Mouse (Mus musculus) cortical plate, adult 2 months (tissue): ENCODE results near the gene Zup1. TPM values are rescaled to one million over a fixed set of nuclear protein-coding genes. Genes with fewer than 3 reads are reported as not detected.
A peak's percentile ranks its signal among the peaks of the same experiment; 100 is the strongest.
"Not testable (repeated sequence)": the region's sequence is repeated elsewhere in the genome, so short reads cannot be mapped to it uniquely, and the experiment has no call there.

Source experiments
- H3K27ac ChIP-seq: fragments of 200-500 bp; 2 replicates; pipeline ENCODE4 v1.5.1; 2012; ENCODE audit warnings: low read length, control low read depth, inconsistent platforms; ENCODE audit not compliant: insufficient read depth
- H3K4me1 ChIP-seq: fragments of 200-500 bp; 2 replicates; pipeline ENCODE4 v1.6.1; 2011; ENCODE audit warnings: low read length; ENCODE audit not compliant: control insufficient read depth, insufficient read depth
- H3K4me3 ChIP-seq: fragments of 200-500 bp; 2 replicates; pipeline ENCODE4 v1.5.1; 2011; ENCODE audit warnings: mild to moderate bottlenecking, low read length, control low read depth; ENCODE audit not compliant: insufficient read depth
- CTCF ChIP-seq: fragments of 200-500 bp; IDR thresholded peaks from 2 replicates; pipeline ENCODE4 v1.5.1; 2011; ENCODE audit warnings: mild to moderate bottlenecking, control low read depth, low read length; ENCODE audit not compliant: insufficient read depth; ENCODE audit errors: extremely low read depth
- POLR2A ChIP-seq: fragments of 200-500 bp; IDR thresholded peaks from 2 replicates; pipeline ENCODE4 v1.6.1; 2011; ENCODE audit warnings: mild to moderate bottlenecking, low read length, control low read depth; ENCODE audit not compliant: insufficient read depth; ENCODE audit errors: extremely low read depth
- polyA plus RNA-seq: library from polyadenylated mRNA; depleted of rRNA; stranded (reverse); fragments of >200 nt; gene quantifications from 2 replicates; pipeline ENCODE4 v1.2.3, GENCODE M21; 2012; rRNA removed

Gene Zup1
- polyA plus RNA-seq: 7.6 and 8.0 TPM in 2 replicates

DNA sequence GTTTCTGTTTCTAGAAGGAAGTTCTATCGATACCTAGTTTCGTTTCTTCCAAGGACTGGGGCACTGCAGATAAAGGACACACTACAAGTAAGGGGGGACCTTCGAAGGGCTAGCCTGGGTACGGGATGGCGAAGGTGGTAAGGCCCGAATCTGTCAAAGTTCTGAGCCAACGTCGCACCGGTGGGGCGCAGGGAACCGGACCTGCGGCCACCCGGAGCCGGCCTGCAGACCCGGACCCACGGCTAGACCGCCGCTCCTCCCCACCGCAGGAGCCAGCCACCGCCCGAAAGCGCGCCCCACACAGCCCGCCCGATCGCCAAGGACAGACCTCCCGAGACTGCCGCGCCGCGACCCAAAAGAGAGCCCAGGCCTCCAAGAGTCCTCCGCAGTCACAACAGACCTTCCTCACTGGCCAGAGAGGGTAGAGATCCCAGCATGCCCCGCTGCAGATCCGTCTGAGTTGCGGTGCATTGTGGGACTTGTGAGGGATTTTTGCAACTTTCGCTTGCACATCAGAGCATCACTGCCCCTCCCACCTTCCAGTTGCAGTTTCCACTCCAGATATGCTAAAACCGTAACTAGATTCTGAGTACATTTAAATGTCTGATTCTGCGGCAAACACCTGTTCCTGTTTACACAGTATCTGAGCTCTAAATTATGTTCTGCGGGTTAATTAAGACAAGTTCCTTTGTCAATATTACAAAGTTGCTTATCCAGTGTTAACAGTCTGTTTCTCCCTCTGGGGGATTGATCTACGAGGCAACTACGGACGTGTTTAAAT lies at the start of gene Zup1:
Gene Zup1 (minus strand): TSS at position 467 of the 781 bp plus-strand sequence.
- peak within 1 kb of the TSS; percentile 89 for H3K4me3 ChIP-seq
- TF ChIP-seq POLR2A (peak; percentile 87), CTCF (no peak)
- 0 out of 2 replicates have a peak within 1 kb of the TSS, but pooled peaks have one; percentile 52 for H3K27ac ChIP-seq
- peaks cover 1% of the 10 kb centered on the region; the same call in 1 of the 2 replicates for H3K4me1 ChIP-seq

- TF ChIP-seq POLR2A (no peak), CTCF (no peak)
- Histone ChIP-seq H3K4me1 (no peaks in the 10 kb centered on the region), H3K4me3 (no peak overlapping the region), H3K27ac (no peak overlapping the region)
These were observed 47.3 kb upstream of the Zup1 start for GRCm38 (mm10) chr10:33998397-33998796.

- not testable (repeated sequence) for H3K27ac ChIP-seq, H3K4me3 ChIP-seq, H3K4me1 ChIP-seq
These were observed 45.6 kb upstream of the Zup1 start for GRCm38 (mm10) chr10:33996686-33997085.

DNA sequence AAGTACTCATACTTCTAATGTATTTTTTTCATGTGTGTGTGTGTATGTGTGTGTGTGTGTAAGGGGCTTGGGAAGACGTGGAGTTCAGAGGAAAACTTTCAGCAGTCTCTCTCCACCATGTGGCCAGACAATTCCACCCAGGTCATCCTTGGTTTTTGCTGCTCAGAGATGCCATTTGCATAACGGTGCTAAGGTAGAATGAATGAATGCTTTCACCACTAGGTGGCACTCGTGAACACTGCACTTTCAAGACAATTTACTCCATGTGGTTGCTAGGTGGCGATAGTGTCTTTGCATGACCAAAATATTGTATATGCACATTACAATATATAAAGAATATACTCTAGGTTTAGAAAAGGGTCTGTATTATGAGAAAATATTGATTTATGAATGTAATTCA lies 35.7 kb upstream of the Zup1 start:
- H3K4me3 ChIP-seq: no peak overlapping the region
- H3K27ac ChIP-seq: no peak overlapping the region
- H3K4me1 ChIP-seq: no peaks in the 10 kb centered on the region
- TF ChIP-seq POLR2A (no peak), CTCF (peak; percentile 94)

GRCm38 (mm10) chr10:33974781-33975494 lies 23.9 kb upstream of the Zup1 start:
- H3K4me1 ChIP-seq: no peaks in the 10 kb centered on the region
- H3K4me3 ChIP-seq: no peak overlapping the region
- no peak for TF ChIP-seq CTCF
- TF ChIP-seq POLR2A: no peak
- no peak overlapping the region for H3K27ac ChIP-seq

DNA sequence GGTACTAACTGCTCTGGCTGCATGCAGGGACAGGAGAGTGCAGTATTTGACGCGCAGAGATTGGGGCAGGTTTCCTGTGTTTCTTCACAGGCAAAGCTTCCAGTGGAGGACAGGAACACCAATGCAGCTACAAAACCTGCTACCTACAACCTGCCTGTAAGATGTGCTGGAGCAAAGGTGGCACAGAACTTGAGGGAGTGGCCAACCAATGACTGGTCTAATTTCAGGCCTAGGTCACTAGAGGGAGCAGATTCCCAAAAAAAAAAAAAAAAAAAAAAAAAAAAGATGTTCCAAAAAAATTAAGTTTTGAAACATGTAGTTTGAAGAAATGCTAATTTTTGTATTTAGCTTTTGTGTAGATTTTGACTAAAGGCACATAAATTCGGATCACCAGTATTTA lies 1.4 kb upstream of the Zup1 start:
- Histone ChIP-seq H3K4me3 (no peak overlapping the region), H3K4me1 (peaks cover 1% of the 10 kb centered on the region; the same call in 1 of the 2 replicates), H3K27ac (no peak overlapping the region)
- TF ChIP-seq CTCF: no peak
- TF ChIP-seq POLR2A: no peak

DNA sequence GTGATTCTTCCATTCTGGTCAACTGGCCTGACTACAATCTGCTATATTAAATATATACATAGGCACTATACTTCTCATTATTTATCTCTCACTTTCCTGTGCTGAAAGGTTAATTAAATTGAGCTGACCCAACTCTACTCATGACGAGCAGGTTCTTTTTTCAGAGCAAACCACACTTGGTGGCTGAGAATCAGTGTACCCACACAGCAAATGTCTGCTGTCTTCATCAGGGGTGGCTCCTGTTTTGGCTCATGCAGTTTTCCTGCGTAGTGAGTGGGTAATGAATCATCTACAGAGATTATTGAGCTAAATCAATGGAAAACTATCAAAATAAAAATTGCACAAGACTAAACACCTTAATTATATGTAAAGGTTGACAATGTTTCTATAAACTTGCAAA lies 4.7 kb downstream of the Zup1 start:
- Histone ChIP-seq H3K4me1 (peaks cover 4% of the 10 kb centered on the region; the same call in 1 of the 2 replicates), H3K4me3 (no peak overlapping the region), H3K27ac (no peak overlapping the region)
- TF ChIP-seq CTCF (no peak), POLR2A (no peak)

DNA sequence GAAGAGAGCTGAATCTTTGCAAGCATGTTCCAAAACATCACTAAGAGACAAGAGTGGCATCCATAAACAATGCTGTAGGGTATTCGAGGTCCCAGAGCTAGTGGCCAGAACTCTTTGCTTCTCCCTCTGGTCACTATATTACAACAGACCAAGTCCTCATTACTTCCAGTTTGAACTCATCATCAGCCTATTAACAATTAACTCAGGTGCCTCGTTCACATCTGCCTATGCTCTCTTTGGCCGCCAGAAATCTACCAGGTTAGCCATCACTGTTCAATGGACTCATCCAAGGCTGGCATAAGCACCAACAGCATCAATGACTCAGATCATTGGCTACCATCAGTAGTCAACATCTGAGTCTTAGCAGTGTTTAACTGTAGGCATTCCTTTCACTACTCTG lies 5.7 kb downstream of the Zup1 start:
- Histone ChIP-seq H3K27ac (no peak overlapping the region), H3K4me1 (peaks cover 4% of the 10 kb centered on the region; the same call in 1 of the 2 replicates), H3K4me3 (no peak overlapping the region)
- TF ChIP-seq CTCF (no peak), POLR2A (no peak)

- H3K27ac ChIP-seq: no peak overlapping the region
- TF ChIP-seq CTCF: no peak
- TF ChIP-seq POLR2A: no peak
- no peak overlapping the region for H3K4me3 ChIP-seq
- peaks cover 2% of the 10 kb centered on the region; the same call in 1 of the 2 replicates for H3K4me1 ChIP-seq
These were observed 10.4 kb downstream of the Zup1 start for GRCm38 (mm10) chr10:33940702-33941101.

GRCm38 (mm10) chr10:33905489-33905888 lies 45.6 kb downstream of the Zup1 start:
- no peak overlapping the region for H3K27ac ChIP-seq
- no peaks in the 10 kb centered on the region for H3K4me1 ChIP-seq
- TF ChIP-seq CTCF (no peak), POLR2A (no peak)
- H3K4me3 ChIP-seq: peak overlapping the region; percentile 63
